Mouse (Mus musculus): ENCODE data around the gene Mrps27.
A peak's percentile ranks its signal among the peaks of the same experiment; 100 is the strongest.

Gene Mrps27

DNA sequence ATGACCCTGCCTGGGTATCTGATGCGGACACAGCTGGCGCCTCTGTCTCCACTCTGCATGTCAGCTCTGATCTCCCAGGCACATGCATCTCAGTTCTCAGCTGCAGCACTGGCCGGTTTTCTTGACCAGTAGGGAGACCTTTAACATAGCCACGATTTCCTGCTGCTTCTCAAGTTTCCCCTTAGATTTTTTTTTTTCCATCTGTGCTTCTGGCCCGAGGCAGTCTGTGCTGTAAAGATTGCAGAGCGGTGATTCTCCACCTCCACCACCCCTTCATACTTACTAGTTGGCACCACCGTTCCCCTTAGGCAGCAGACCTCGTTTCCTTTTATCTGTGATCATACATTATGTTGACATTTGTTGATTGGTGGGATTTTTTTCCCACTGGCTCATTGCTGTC, 6.6 kb downstream of the Mrps27 start:
- no peak for DNase-seq (ENCODE audit: inconsistent age in 2 of 2, low spot score in 1 of 2)

DNA sequence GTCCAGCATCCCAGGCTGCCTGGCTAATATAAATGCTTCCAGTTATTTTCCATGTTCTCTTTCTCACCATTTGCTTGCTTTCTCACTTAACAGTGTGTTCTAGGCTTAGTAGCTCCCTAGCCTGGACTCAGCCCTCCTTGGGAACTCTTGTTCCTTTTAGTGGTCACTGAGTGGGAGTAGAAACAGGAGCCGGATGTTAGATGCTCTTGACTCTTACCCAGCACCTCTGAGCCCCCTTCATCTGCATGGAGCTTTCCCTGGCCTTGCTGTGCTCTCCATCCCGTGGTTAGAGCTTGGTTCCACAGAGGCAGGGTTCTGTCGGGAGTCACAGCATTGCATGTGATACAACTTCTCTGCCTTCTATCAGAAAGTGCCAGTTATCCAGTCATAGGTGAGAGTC, 7.0 kb downstream of the Mrps27 start:
- DNase-seq (ENCODE audit: inconsistent age in 2 of 2, low spot score in 1 of 2), result no peak

DNA sequence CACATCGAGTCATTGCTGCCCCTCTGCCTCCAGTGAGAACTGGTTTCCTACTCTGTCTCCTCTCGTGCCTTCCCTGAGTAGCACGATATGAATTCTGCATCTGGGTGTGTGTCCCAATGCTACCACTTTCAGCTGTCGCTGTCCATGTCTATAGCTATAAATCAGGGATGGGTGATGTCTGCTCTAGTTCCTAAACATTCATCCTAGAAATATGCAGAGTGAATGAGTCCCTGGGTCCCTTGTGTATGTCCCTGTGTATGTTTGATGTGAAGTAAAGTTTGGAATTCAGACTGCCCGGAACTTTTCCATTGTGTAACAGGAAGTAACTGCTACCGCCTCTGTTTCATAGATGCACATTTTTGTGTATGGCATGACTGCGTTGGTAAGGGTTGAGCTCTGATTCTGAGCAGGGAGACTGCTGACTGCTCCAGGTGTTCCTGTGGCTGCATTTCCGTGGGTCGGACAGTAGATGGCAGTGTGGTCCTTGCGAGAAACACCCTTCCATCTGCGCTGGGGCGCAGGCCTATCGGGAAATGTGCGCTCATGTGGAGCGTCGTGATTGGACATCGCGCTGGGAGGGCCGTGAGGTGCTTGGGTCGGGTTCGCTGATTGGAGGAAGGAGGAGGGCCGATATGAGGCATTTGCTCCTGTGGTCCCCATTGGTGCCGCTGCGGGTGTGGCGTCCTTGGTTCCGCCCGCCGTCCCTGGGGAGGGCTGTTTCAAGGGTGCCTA, 8.3 kb downstream of the Mrps27 start:
- DNase-seq (ENCODE audit: inconsistent age in 2 of 2, low spot score in 1 of 2), result peak; percentile 97 to 98

DNA sequence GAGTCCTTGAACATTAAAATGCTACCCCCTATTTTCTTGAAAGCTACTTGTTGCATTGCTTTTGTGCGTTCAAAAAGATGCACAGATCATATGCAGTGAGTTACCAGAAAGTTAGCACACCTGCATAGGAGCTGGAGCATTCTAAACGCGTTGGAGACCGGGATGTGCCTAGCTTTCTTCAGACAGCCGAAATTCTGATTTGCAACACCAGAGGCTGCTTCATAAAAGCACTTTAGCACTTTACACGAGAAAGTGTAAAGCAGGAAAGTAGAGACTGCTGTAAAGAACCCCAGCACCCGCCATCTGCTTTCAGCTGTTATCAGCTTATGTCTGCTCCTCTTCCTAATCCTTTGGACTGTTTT, 8.9 kb downstream of the Mrps27 start:
- no peak for DNase-seq (ENCODE audit: inconsistent age in 2 of 2, low spot score in 1 of 2)

DNA sequence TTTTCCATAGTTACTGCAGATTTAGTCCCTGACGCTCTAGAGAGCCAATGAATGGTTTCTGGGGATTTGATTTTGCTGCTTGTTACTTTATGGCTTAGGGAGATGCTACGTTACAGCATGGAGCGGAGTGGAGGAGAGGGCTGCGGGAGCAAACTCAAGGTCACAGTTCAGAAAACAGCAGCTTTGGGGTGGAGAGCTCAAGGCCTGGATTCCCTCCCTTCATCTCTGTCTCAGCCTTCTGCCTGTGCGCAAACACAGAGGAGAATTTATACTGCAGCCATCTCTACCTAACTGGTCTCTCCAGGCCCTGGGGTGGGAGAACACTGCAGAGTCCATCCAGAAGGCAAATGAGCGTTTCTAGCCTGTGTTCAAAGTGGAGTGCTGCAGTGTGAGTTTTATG, 10.5 kb downstream of the Mrps27 start:
- DNase-seq (ENCODE audit: inconsistent age in 2 of 2, low spot score in 1 of 2), result peak in 1 of 2 experiments; percentile 60

DNA sequence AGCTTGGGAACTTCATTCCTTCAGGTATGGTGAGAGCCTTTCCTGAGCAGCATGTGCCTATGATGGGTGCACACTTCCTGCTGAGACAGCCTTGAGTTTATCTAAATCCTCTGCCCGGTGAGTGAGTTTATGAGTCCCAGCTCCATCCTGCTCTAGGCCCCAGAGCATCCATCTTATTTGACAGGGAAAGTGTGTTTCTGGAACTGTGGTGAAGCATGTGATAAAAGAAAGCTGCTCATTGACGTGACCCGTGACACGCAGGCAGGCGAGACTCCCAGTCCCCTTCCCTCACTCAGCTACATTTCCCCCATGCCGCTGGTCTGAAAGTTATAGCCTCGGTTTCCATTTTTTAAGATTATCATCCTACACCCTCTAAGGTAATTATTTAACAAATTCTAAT, 11.3 kb downstream of the Mrps27 start:
- peak in 1 of 2 experiments; percentile 46 for DNase-seq (ENCODE audit: inconsistent age in 2 of 2, low spot score in 1 of 2)

DNA sequence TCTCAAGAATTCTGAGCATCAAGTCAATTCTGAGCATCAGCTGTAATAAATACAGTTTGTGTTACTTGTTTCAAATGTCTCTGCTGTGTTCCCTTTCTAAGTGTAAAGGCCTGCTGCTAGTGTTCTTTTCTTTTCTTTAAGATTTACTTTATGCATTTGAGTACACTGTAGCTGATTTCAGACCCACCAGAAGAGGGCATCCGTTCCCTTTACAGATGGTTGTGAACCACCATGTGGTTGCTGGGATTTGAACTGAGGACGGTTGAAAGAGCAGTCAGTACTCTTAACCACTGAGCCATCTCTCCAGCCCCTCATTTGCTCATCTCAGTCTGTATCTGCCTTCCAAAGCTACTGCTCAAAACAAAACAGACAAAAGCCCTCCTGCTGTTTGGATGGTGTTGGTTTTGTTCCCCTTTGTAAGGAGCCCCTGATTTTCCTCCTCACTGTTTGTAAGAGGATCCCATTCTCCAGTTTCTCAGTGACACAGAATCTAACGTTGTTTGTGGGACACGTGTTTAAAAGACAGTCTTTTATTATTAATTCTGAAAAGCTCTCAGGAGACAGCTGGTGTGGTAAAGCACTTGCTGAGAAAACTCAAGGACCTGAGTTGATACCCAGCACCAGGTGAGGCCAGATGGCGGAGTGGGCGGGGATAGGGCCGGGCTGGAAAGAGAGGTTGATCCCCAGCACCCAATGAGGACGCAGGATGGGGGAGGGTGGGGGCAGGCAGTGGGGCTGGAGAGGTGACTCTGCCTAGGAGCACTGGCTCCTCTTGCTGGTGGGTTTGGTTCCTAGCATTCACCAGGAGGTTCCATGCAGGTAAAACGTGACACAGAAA, 12.1 kb downstream of the Mrps27 start:
- DNase-seq (ENCODE audit: inconsistent age in 2 of 2, low spot score in 1 of 2), result no peak

DNA sequence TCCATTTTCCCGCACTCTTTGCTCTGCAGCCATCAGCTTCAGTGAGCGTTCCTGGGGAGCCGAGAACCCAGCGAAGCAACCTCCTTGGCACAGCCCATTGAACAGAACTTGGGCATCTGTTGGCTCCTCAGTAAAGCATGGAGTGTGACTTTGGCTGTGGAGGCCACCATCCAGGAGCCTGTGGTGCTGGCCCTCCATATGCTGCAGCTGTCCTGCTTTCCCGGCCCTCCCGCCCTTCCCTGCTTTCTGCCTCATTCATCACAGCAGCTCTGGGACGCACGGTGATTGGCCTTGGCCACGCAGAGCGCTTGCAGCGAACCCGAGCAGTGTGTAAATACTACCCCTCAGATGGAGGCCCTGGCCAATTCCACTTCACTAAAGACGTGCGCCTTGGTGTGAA, 14.3 kb downstream of the Mrps27 start:
- DNase-seq (ENCODE audit: inconsistent age in 2 of 2, low spot score in 1 of 2), result no peak

DNA sequence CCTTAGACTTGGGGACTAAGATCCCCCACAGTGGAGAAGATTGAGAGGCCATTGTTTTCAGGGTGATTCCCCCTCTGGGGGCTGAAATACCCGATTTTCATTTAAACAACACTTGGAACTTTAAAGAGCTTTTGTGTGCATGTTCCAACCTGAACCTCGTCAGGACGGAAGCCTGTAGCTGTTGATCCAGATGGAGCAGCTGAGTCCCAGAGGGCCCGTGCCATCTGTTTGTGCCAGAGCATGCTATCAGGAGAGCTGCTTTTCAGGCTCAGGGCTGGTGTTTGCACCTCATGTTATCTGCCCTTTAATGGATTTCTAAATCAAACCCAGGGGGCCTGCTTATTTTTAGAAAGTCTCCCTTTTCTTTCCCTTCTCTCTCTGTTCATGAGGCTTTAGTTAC, 19.3 kb downstream of the Mrps27 start:
- DNase-seq (ENCODE audit: inconsistent age in 2 of 2, low spot score in 1 of 2), result no peak

DNA sequence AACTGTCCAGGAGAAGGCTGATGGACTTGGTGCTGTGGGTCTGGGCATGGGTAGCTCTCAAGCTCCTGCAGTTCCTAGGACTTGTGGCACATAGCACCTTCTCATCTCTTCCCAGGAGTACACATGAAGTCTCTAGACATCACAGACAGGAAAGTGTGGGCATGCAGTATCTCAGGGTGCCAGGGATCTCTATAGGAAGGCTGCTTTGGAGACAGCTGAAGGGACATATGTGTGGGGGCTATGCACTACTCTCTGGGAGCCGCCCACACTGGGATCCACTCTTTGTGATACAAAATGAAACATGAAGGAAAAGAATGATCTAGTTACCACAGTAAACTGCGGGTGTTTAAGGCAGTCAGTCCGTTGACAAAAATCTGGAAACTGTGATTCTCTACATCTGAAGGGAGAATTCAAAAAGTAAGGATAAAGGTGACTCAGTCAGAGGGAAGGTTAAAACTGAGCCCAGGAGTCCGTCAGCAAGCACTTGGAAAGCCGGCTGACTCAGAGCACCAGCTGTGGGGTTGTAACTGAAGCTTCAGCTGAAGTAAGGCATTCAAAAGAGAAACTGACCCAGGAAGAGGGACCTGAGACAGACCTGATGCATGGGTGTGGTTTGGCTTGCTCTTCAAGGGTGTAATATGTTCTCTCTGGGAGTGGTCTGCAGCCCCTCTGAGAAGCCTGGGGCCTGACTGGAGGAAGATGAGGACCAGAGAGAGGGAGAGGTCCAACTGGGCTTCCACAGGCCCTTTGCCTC, 22.0 kb downstream of the Mrps27 start:
- DNase-seq (ENCODE audit: inconsistent age in 2 of 2, low spot score in 1 of 2), result no peak

DNA sequence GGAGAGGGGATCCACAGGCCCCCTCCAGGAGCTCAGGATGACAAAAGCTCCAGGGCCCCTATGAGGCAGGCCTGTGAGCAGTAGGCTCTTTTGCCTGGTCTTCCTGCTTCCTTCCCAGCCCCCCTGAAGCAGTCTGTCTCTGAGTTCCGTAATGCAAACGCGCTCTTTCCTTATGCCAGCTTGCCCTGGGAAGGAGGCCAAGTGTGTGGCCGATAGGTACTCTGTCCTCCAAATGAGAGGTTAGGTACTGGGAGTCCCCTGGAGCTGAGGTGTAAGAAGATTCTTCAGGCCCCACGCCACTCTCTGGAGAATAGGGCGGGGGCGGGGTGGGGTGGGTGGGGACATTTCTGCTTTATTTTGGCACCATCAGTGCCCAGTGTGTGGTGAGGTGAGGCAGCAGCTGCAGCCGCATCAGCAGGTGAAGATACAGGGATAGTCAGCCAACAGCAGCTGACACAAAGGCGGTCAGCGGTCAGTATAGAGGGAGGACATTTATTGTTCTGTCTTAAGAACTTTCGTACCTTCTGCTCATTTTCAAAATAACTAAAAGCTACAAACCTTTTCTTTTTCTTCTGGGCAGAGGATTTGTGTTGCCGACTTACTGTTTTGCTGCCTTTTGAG, 23.1 kb downstream of the Mrps27 start:
- no peak for DNase-seq (ENCODE audit: inconsistent age in 2 of 2, low spot score in 1 of 2)

DNA sequence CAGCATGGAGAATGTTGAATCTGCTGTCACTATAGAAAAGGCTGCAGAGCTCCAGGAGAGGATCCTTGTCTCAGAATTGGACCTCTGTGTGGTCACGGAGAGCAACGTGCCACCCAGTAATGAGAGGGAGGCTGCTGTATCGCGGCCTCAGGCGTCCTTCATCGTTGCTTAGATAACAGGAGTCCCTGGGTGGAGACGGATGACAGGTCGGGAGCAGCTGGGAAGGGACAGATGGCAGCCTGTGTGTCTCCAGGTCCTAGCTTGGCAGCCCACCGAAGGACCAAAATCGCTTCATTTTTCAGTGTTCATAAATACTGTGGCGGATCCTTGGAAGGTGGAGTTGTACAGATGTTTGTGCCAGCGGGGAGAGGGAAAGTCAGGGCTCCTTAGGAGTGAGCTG, 24.5 kb downstream of the Mrps27 start:
- no peak for DNase-seq (ENCODE audit: inconsistent age in 2 of 2, low spot score in 1 of 2)

DNA sequence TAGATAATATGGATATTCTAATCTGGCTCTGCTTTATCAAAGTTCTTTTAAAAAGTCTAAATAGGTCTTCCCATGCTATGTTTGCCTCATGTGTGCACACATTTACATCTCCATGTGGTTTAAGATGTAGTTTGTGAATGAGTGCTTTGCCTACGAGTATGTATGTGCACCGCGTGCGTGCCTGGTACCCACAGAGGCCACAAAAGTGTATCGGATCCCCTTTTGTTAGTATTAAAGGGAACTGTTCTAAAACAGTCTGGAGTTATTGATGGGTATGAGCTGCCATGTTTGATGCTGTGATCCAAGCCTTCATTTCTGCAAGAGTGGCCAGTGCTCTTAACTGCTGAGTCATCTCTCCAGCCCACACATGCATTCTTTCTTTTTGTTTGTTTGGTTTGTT, 26.7 kb downstream of the Mrps27 start:
- DNase-seq (ENCODE audit: inconsistent age in 2 of 2, low spot score in 1 of 2), result no peak

DNA sequence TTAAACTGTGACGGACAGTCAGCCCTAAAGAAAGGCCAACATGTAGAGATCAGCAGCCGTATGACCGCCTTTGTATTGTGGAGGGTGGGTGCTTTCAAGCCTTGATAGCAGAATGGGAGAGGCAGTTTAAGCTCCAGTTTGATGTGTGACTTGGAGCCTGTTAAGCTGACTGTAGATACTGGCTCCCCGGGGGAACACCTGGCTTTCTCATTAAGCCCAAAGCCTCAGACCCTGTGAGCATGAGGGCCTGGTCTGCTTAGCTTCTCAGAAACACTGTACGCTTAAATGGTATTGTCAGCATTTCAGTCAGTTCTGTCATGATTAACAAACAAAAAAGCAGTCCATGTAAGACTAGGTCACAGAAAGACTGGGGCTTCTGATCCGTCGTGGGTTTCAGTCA, 29.1 kb downstream of the Mrps27 start:
- DNase-seq (ENCODE audit: inconsistent age in 2 of 2, low spot score in 1 of 2), result no peak

DNA sequence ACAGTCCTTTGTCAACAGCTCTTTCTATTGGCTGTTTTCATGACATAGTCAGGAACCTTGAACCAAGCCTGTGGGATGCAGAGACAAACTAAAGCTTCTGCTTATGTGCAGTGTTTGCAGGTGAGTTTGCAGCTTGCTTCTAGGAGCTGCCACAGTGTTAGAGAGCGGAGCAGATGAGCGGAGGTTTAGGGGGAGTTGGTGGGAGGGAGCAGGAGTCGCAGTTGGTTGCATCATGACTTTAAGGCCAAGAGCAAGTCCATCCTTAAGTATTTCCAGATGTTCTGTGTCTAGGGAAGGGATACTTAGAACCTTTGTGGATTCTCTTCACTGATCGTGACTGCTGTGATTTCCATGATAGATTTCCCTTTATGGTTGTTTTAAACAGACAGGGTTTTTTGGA, 29.6 kb downstream of the Mrps27 start:
- no peak for DNase-seq (ENCODE audit: inconsistent age in 2 of 2, low spot score in 1 of 2)

DNA sequence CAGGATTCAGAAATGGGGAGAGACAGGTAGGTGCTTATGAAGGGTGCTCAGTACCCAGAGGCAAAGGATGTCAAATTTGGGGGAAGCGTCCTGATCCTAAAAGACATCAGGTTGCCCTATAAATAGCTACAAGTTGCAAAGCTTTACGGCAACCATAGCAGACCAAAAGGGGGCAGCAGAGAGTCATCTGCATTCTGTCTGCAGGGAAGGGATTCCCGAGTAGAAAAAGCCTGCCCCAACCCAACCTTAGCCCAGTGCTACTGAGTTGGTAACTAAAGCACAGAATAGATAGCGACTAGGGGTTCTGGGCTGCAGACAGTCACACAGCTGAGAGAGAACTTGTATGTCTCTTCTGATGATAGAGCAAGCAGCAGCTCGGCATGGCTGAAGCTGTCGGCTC, 31.0 kb downstream of the Mrps27 start:
- peak; percentile 80 to 94 for DNase-seq (ENCODE audit: inconsistent age in 2 of 2, low spot score in 1 of 2)

DNA sequence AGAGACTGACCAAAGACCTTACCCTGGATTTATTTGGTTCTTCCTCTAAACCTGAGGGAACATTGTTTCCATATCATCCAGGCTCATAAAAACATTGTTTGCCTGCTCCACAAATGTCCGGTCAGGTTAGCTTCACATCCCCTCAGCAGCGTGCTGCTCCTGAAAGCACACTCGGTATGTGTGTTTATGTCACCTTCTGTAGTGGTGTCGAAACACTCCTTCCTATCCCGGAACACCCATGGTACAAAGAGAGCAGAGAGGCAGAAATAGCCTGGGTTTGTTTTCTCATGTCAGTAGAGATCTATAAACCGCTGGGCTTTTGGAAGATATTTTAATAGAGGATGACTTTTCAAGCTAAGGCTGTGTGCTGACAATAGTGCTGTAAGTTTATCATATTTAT, 32.5 kb downstream of the Mrps27 start:
- DNase-seq (ENCODE audit: inconsistent age in 2 of 2, low spot score in 1 of 2), result no peak

DNA sequence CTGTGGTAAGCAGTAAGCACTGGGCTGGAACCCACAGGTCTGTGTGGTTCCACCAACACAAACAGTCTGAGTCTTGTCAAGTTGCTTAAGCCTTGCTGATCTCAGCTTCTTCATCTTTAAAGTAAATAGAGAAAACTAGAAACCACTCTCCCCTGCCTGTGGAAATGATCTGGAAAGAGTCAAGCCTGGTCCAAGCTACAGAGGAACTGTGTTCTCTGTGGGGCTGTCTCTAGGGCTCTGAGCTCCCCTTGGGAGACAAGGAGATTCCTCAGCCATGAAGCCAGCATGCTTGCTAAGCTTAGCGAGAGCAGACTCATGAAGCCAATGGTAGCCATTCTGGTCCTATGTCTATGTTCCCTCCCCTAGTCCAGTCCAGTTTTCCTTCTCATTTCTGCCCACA, 33.6 kb downstream of the Mrps27 start:
- DNase-seq (ENCODE audit: inconsistent age in 2 of 2, low spot score in 1 of 2), result no peak

DNA sequence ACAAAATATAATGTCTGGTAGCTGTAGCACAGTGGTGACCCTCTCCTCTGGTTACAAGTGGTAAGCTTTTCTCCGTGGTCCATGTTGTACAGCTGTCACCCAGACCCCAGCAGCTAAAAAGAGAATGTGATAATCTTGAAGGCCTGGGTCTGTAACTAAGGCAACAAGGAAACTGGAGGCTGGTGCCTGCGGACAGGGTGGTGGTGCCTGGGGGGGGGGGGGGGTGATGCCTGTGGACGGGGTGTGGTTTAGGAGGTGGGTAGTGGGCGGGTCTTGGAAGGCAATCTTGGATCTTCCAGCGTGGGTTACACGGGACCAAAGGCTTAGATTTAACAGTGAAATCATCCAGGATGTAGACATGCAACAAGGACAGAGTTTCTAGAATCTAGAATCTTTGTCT, 37.8 kb downstream of the Mrps27 start:
- no peak for DNase-seq (ENCODE audit: inconsistent age in 2 of 2, low spot score in 1 of 2)

DNA sequence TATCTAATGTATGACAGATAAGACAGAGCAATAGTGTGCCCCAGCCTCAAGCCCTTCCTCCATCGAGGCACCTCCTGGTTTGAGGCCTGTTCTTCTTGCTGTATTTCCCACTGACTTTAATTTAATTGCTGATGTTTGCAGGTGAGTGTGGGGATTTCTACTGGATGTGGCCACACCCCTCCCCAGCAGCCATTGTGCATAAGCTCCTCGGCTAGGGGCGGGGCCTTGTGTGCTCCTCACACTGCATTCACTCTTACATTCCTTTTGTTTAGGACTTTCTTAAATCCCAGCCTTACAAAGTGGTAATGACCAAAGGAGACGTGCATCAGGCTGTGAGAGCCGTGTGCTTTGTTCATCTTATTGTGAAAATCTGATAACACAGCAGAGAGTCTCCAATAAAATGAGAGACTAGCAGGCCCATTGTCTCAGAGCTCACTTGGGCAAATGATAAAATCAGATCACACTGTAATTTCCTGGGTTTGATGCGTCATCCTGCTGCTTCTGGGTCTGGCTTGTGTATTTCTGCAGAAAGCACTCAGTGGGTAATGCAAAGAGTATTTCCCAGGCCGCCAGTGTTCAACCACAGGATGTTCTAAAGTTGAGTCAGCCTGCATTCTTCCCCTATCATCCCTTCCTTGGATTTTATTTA, 40.1 kb downstream of the Mrps27 start:
- DNase-seq (ENCODE audit: inconsistent age in 2 of 2, low spot score in 1 of 2), result peak in 1 of 2 experiments; percentile 42

DNA sequence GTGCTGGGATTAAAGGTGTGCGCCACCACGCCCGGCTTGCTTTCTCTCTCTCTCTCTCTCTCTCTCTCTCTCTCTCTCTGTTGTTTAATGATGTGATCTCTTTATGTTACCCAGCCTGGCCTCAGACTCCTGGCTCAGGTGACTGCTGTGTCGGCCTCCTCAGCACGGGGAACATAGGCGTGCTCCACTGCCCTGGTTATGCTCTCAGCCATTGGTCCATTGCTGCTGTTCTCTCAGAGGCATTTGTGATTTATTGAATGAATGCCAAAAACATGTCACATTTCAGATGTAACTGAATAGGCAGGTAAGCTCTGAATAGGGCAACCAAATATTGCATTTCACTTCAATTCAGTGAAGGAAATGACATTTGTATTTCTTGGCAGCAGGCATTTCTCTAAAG, 41.3 kb downstream of the Mrps27 start:
- DNase-seq (ENCODE audit: inconsistent age in 2 of 2, low spot score in 1 of 2), result no peak

Data from adrenal gland, adult (tissue).